ENCODE assay signal across 9 mouse cellular contexts in the genomic region with DNA sequence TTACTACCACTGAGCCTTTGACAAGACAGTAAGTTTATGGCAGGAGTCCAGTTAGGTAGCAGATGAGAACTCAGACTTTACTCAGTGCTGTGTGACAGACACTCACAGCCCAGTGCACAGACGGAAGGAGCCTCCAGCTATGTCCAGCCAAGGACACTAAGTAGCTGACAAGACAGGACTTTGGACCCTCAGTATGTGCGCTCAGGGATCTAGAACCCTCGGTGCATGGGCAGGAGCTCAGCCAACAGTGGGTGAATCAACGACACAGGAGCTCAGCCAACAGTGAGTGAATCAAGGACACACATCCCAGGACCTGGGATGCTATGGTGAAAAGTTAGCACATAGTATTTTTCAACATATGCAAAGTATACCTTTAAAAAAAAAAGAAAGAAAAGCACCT. TPM values are rescaled to one million over a fixed set of nuclear protein-coding genes. Genes with fewer than 3 reads are reported as not detected.
DNase-seq lines count a peak whose midpoint lies in the region; ATAC-seq and TF ChIP-seq lines count a peak whose summit lies in the region.
"Had no signal": no experiment of that assay in that cellular context is flagged by ENCODE, and none has a peak within 500 bp of the region (broad histone marks: within the 10 kb centered on the region; RNA-seq: fewer than 3 reads in every experiment).

No protein-coding gene starts in this region.

- no peak for TF ChIP-seq EP300 in stomach, postnatal 0 days (optimal IDR thresholded peaks at IDR 0.05)

- no peak for DNase-seq in stomach, postnatal 0 days (ENCODE audit: low spot score)
- no peak for DNase-seq in spleen, postnatal 36 days (ENCODE audit: low spot score in 2 of 2)

- H3K27ac ChIP-seq in heart, embryonic 13.5 days (replicated peaks) = 0 out of 2 replicates have a peak overlapping the region, but pooled peaks have one; percentile 28
- no peak overlapping the region for H3K27ac ChIP-seq in heart, embryonic 12.5 days (ENCODE audit: poor library complexity, severe bottlenecking)
- 0 out of 2 replicates have a peak overlapping the region, but pooled peaks have one; percentile 19 for H3K27ac ChIP-seq in stomach, embryonic 16.5 days (ENCODE audit: low read length)
- no peak overlapping the region for H3K27ac ChIP-seq in stomach, postnatal 0 days (replicated peaks)
- H3K27ac ChIP-seq in kidney, embryonic 14.5 days (ENCODE audit: low read depth, low read length) = peak overlapping the region; percentile 42; the same call in 1 of the 2 replicates
- no peak overlapping the region for H3K27ac ChIP-seq in forebrain, embryonic 12.5 days
- H3K27ac ChIP-seq: liver, embryonic 13.5 days; neural tube, embryonic 12.5 days had no signal

- H3K36me3 ChIP-seq in heart, embryonic 13.5 days = no peaks in the 10 kb centered on the region
- H3K36me3 ChIP-seq in heart, embryonic 12.5 days = no peaks in the 10 kb centered on the region
- H3K36me3 ChIP-seq in stomach, embryonic 16.5 days (ENCODE audit: control insufficient read depth, insufficient read depth, low read length) = no peaks in the 10 kb centered on the region
- peaks cover 3% of the 10 kb centered on the region; the same call in 1 of the 2 replicates for H3K36me3 ChIP-seq in stomach, postnatal 0 days (ENCODE audit: control insufficient read depth, insufficient read depth, low read length)
- peaks cover 43% of the 10 kb centered on the region for H3K36me3 ChIP-seq in kidney, embryonic 14.5 days (ENCODE audit: control insufficient read depth, insufficient read depth, low read length)
- peaks cover 87% of the 10 kb centered on the region for H3K36me3 ChIP-seq in forebrain, embryonic 12.5 days (replicated peaks)

- H3K4me2 ChIP-seq in heart, embryonic 13.5 days = no peak overlapping the region
- H3K4me2 ChIP-seq in heart, embryonic 12.5 days = no peak overlapping the region
- H3K4me2 ChIP-seq in stomach, embryonic 16.5 days (ENCODE audit: low read depth, low read length) = no peak overlapping the region
- no peak overlapping the region for H3K4me2 ChIP-seq in stomach, postnatal 0 days (replicated peaks; ENCODE audit: low read depth)
- H3K4me2 ChIP-seq in kidney, embryonic 14.5 days (replicated peaks; ENCODE audit: low read depth, low read length) = no peak overlapping the region
- H3K4me2 ChIP-seq in forebrain, embryonic 12.5 days = no peak overlapping the region
- H3K4me2 ChIP-seq: liver, embryonic 13.5 days; neural tube, embryonic 12.5 days had no signal

- H3K9ac ChIP-seq in heart, embryonic 13.5 days = no peak overlapping the region
- H3K9ac ChIP-seq in heart, embryonic 12.5 days = no peak overlapping the region
- no peak overlapping the region for H3K9ac ChIP-seq in stomach, embryonic 16.5 days (ENCODE audit: low read length)
- no peak overlapping the region for H3K9ac ChIP-seq in stomach, postnatal 0 days (ENCODE audit: low read length)
- H3K9ac ChIP-seq in kidney, embryonic 14.5 days (ENCODE audit: low read depth, low read length) = no peak overlapping the region
- no peak overlapping the region for H3K9ac ChIP-seq in forebrain, embryonic 12.5 days
- H3K9ac ChIP-seq: liver, embryonic 13.5 days; neural tube, embryonic 12.5 days had no signal

- WGBS in heart, embryonic 13.5 days = 89% methylated on average over 4 of the region's 4 CpGs
- 83% methylated on average over 4 of the region's 4 CpGs for WGBS in heart, embryonic 12.5 days
- WGBS in stomach, embryonic 16.5 days = 76% methylated on average over 4 of the region's 4 CpGs
- 74% methylated on average over 4 of the region's 4 CpGs for WGBS in stomach, postnatal 0 days
- 82% methylated on average over 4 of the region's 4 CpGs for WGBS in kidney, embryonic 14.5 days
- 87% methylated on average over 4 of the region's 4 CpGs for WGBS in forebrain, embryonic 12.5 days

- H3K4me1 ChIP-seq in heart, embryonic 13.5 days = peaks cover 14% of the 10 kb centered on the region
- H3K4me1 ChIP-seq in heart, embryonic 12.5 days (replicated peaks) = no peaks in the 10 kb centered on the region; the same call in 1 of the 2 replicates
- H3K4me1 ChIP-seq in stomach, embryonic 16.5 days (ENCODE audit: control insufficient read depth, insufficient read depth, low read length) = no peaks in the 10 kb centered on the region
- H3K4me1 ChIP-seq in stomach, postnatal 0 days (replicated peaks; ENCODE audit: control insufficient read depth, insufficient read depth) = no peaks in the 10 kb centered on the region
- H3K4me1 ChIP-seq in kidney, embryonic 14.5 days (ENCODE audit: control insufficient read depth, insufficient read depth, low read length) = 0 out of 2 replicates have a peak, but pooled peaks cover 4% of the 10 kb centered on the region
- no peaks in the 10 kb centered on the region for H3K4me1 ChIP-seq in forebrain, embryonic 12.5 days
- H3K4me1 ChIP-seq: liver, embryonic 13.5 days had no signal

- TF ChIP-seq CTCF in stomach, postnatal 0 days (IDR thresholded peaks at IDR 0.05; ENCODE audit: low read depth) = no peak

- no peaks in the 10 kb centered on the region for H3K9me3 ChIP-seq in heart, embryonic 13.5 days
- H3K9me3 ChIP-seq in heart, embryonic 12.5 days (replicated peaks) = no peaks in the 10 kb centered on the region
- H3K9me3 ChIP-seq in stomach, embryonic 16.5 days (replicated peaks; ENCODE audit: control insufficient read depth, low read length) = no peaks in the 10 kb centered on the region
- H3K9me3 ChIP-seq in stomach, postnatal 0 days (ENCODE audit: control insufficient read depth, low read length) = no peaks in the 10 kb centered on the region
- no peaks in the 10 kb centered on the region for H3K9me3 ChIP-seq in kidney, embryonic 14.5 days (ENCODE audit: control insufficient read depth, low read length)
- no peaks in the 10 kb centered on the region for H3K9me3 ChIP-seq in forebrain, embryonic 12.5 days
- H3K9me3 ChIP-seq: liver, embryonic 13.5 days; neural tube, embryonic 12.5 days had no signal

- H3K27me3 ChIP-seq in heart, embryonic 13.5 days (replicated peaks) = peaks cover 47% of the 10 kb centered on the region
- peaks cover 36% of the 10 kb centered on the region for H3K27me3 ChIP-seq in heart, embryonic 12.5 days (replicated peaks)
- no peaks in the 10 kb centered on the region for H3K27me3 ChIP-seq in stomach, embryonic 16.5 days (ENCODE audit: control insufficient read depth, insufficient read depth, low read length)
- H3K27me3 ChIP-seq in stomach, postnatal 0 days (ENCODE audit: control insufficient read depth, insufficient read depth, low read length) = no peaks in the 10 kb centered on the region
- H3K27me3 ChIP-seq in kidney, embryonic 14.5 days (ENCODE audit: control insufficient read depth, insufficient read depth, low read length) = no peaks in the 10 kb centered on the region
- no peaks in the 10 kb centered on the region for H3K27me3 ChIP-seq in forebrain, embryonic 12.5 days
- H3K27me3 ChIP-seq: liver, embryonic 13.5 days; neural tube, embryonic 12.5 days had no signal

- H3K4me3 ChIP-seq in heart, embryonic 13.5 days = no peak overlapping the region
- H3K4me3 ChIP-seq in heart, embryonic 12.5 days = no peak overlapping the region
- no peak overlapping the region for H3K4me3 ChIP-seq in stomach, embryonic 16.5 days (replicated peaks; ENCODE audit: low read length)
- no peak overlapping the region for H3K4me3 ChIP-seq in stomach, postnatal 0 days (ENCODE audit: low read depth, low read length)
- no peak overlapping the region for H3K4me3 ChIP-seq in kidney, embryonic 14.5 days (ENCODE audit: low read length)
- H3K4me3 ChIP-seq in forebrain, embryonic 12.5 days (replicated peaks) = no peak overlapping the region
- H3K4me3 ChIP-seq: liver, embryonic 13.5 days; neural tube, embryonic 12.5 days had no signal

- ATAC-seq in heart, embryonic 13.5 days (ENCODE audit: extremely low read depth, insufficient number of reproducible peaks, low FRiP score, low TSS enrichment) = no peak
- no peak for ATAC-seq in heart, embryonic 12.5 days (ENCODE audit: insufficient number of reproducible peaks, low FRiP score)
- no peak for ATAC-seq in stomach, embryonic 16.5 days (ENCODE audit: insufficient read depth, low FRiP score)
- ATAC-seq in stomach, postnatal 0 days (ENCODE audit: low FRiP score, low TSS enrichment) = no peak
- ATAC-seq in kidney, embryonic 14.5 days (ENCODE audit: low FRiP score, low TSS enrichment) = 0 out of 2 replicates have a peak, but pooled peaks have one; percentile 10
- ATAC-seq in forebrain, embryonic 12.5 days (ENCODE audit: low FRiP score) = no peak; the same call in 1 of the 2 replicates

RNA-seq across cellular contexts. Expression of a gene that starts 28.7 kb away (rescaled TPM):
- polyA plus RNA-seq in heart, embryonic 13.5 days (2015; fragmentation: Nextera tagmentation; extraction: Ambion mirVana) = 5.9 and 6.0 TPM in 2 replicates
- 4.4 and 6.2 TPM in 2 replicates for polyA plus RNA-seq in heart, embryonic 12.5 days (2016; fragmentation: Nextera tagmentation; extraction: Ambion mirVana)
- 0.85 and 0.97 TPM in 2 replicates for polyA plus RNA-seq in stomach, embryonic 16.5 days (2015; fragmentation: Nextera tagmentation; extraction: Ambion mirVana)
- 0.44 and 0.48 TPM in 2 replicates for polyA plus RNA-seq in stomach, postnatal 0 days (2015; fragmentation: Nextera tagmentation; extraction: Ambion mirVana)
- 0.14 and 0.34 TPM in 2 replicates for polyA plus RNA-seq in kidney, embryonic 14.5 days (2014; fragmentation: Nextera tagmentation; extraction: Ambion mirVana)
- 0.22 and 0.26 TPM in 2 replicates for polyA plus RNA-seq in forebrain, embryonic 12.5 days (2016; fragmentation: Nextera tagmentation; extraction: Ambion mirVana)

Comparison
In these comparisons a context has a peak if more than half of its experiments do, and no peak if none do; other contexts are left out.
1. H3K27ac ChIP-seq: peak in heart, embryonic 13.5 days (single experiment), stomach, embryonic 16.5 days (single experiment) and kidney, embryonic 14.5 days (single experiment); none in heart, embryonic 12.5 days (single experiment), stomach, postnatal 0 days (single experiment) and forebrain, embryonic 12.5 days (single experiment).